Mouse (Mus musculus) kidney, embryonic 16.5 days (tissue): ENCODE results near the gene Ppp2r5b. TPM values are rescaled to one million over a fixed set of nuclear protein-coding genes. Genes with fewer than 3 reads are reported as not detected.
A peak's percentile ranks its signal among the peaks of the same experiment; 100 is the strongest.

Experiments
- ATAC-seq: fragments of 200-750 bp; cut with Nextera tagmentation; 2 replicates; pipeline ENCODE4 v1.8.0; 2017; ENCODE audit warnings: moderate TSS enrichment; ENCODE audit not compliant: low FRiP score, low TSS enrichment
- H3K27ac ChIP-seq: fragments of 300-500 bp; sonication (generic); 2 replicates; pipeline ENCODE4 v1.5.1; 2014; ENCODE audit warnings: low read length
- H3K27me3 ChIP-seq: fragments of 300-500 bp; sonication (generic); 2 replicates; pipeline ENCODE4 v1.6.1; 2014; ENCODE audit warnings: low read length, control low read depth, mixed read lengths; ENCODE audit not compliant: insufficient read depth
- H3K36me3 ChIP-seq: fragments of 300-500 bp; sonication (generic); 2 replicates; pipeline ENCODE4 v1.6.1; 2014; ENCODE audit warnings: low read length, control low read depth, mixed read lengths; ENCODE audit not compliant: insufficient read depth
- H3K4me1 ChIP-seq: fragments of 300-500 bp; sonication (generic); 2 replicates; pipeline ENCODE4 v1.6.1; 2014; ENCODE audit warnings: low read length, control low read depth, mixed read lengths; ENCODE audit not compliant: insufficient read depth
- H3K4me2 ChIP-seq: fragments of 300-500 bp; sonication (generic); replicated peaks from 2 replicates; pipeline ENCODE4 v1.6.1; 2014; ENCODE audit warnings: low read depth, low read length
- H3K4me3 ChIP-seq: fragments of 300-500 bp; sonication (generic); 2 replicates; pipeline ENCODE4 v1.5.1; 2014; ENCODE audit warnings: mild to moderate bottlenecking, low read length
- H3K9ac ChIP-seq: fragments of 300-500 bp; sonication (generic); replicated peaks from 2 replicates; pipeline ENCODE4 v1.6.1; 2014; ENCODE audit warnings: low read length
- H3K9me3 ChIP-seq: fragments of 300-500 bp; sonication (generic); 2 replicates; pipeline ENCODE4 v1.6.1; 2016; ENCODE audit warnings: low read length, control low read depth
- WGBS: fragments of 180-500 bp; shearing (Covaris S2); extraction: QIAGEN DNeasy Blood & Tissue Kit; methylation state at CpG from one replicate; pipeline ENCODE4 v1.1.7; 2014; 5-methylcytosine and 5-hydroxymethylcytosine counted together
- polyA plus RNA-seq: library from polyadenylated mRNA; unstranded; fragments of >200 nt; fragmentation: Nextera tagmentation; extraction: Ambion mirVana; gene quantifications from 2 replicates; pipeline ENCODE4 v1.2.1, GENCODE M21; 2015

The Ppp2r5b gene
- polyA plus RNA-seq, 1 experiment from 2014 or later: 27.5 TPM

DNA sequence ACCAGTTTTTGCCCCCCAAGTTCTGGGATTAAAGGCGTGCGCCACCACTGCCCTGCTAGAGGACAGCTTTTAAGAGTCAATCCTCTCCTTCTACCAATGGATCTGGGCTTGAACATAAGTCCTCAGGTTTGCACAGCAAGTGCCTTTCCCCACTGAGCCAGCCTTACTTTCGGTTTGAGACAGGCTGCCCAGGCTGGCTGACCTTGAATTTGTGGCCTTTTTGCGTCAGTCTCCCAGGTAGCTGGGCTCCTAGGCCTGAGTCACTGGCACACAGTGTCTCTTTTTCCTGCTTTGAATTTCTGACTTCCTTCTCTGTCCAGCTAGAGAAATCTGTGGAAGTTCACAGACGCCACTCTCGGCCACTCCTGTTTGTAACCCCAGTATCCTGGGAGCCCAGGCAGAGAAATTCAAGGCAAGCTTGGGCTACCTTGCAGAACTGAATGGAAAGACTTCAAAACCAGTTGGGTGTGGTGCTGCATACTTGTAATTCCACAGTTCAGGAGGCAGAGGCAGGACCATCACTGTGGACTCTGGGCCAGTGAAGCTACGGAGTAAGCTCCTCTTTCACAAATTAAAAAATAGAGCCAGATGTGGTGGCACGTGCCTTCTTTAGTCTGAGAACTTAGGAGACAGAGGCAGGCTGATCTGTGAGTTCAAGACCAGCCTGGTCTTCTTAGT, 34.3 kb upstream of the Ppp2r5b start:
- Histone ChIP-seq H3K4me3 (no peak overlapping the region), H3K27ac (no peak overlapping the region), H3K36me3 (no peaks in the 10 kb centered on the region), H3K9ac (no peak overlapping the region), H3K4me2 (no peak overlapping the region), H3K4me1 (0 out of 2 replicates have a peak, but pooled peaks cover 9% of the 10 kb centered on the region), H3K27me3 (no peaks in the 10 kb centered on the region), H3K9me3 (no peaks in the 10 kb centered on the region)
- no peak for ATAC-seq
- 91% methylated on average over 8 of the region's 8 CpGs for WGBS

GRCm38 (mm10) chr19:6268670-6269132, 33.0 kb upstream of the Ppp2r5b start:
- no peak overlapping the region for H3K4me3 ChIP-seq
- no peak overlapping the region for H3K4me2 ChIP-seq
- ATAC-seq: no peak
- 81% methylated on average over 7 of the region's 7 CpGs for WGBS
- H3K27me3 ChIP-seq: no peaks in the 10 kb centered on the region
- H3K27ac ChIP-seq: no peak overlapping the region
- peaks cover 10% of the 10 kb centered on the region; the same call in 1 of the 2 replicates for H3K4me1 ChIP-seq
- no peak overlapping the region for H3K9ac ChIP-seq
- no peaks in the 10 kb centered on the region for H3K36me3 ChIP-seq
- H3K9me3 ChIP-seq: no peaks in the 10 kb centered on the region

- no peak overlapping the region for H3K27ac ChIP-seq
- peaks cover 10% of the 10 kb centered on the region; the same call in 1 of the 2 replicates for H3K4me1 ChIP-seq
- ATAC-seq: peak; percentile 68
- no peak overlapping the region for H3K4me2 ChIP-seq
- H3K36me3 ChIP-seq: no peaks in the 10 kb centered on the region; the same call in 1 of the 2 replicates
- 8% methylated on average over 8 of the region's 8 CpGs for WGBS
- H3K4me3 ChIP-seq: no peak overlapping the region
- no peaks in the 10 kb centered on the region for H3K9me3 ChIP-seq
- no peaks in the 10 kb centered on the region for H3K27me3 ChIP-seq
- H3K9ac ChIP-seq: peak overlapping the region; percentile 29; the same call in 1 of the 2 replicates
Observed at GRCm38 (mm10) chr19:6268170-6268528, 32.5 kb upstream of the Ppp2r5b start.

DNA sequence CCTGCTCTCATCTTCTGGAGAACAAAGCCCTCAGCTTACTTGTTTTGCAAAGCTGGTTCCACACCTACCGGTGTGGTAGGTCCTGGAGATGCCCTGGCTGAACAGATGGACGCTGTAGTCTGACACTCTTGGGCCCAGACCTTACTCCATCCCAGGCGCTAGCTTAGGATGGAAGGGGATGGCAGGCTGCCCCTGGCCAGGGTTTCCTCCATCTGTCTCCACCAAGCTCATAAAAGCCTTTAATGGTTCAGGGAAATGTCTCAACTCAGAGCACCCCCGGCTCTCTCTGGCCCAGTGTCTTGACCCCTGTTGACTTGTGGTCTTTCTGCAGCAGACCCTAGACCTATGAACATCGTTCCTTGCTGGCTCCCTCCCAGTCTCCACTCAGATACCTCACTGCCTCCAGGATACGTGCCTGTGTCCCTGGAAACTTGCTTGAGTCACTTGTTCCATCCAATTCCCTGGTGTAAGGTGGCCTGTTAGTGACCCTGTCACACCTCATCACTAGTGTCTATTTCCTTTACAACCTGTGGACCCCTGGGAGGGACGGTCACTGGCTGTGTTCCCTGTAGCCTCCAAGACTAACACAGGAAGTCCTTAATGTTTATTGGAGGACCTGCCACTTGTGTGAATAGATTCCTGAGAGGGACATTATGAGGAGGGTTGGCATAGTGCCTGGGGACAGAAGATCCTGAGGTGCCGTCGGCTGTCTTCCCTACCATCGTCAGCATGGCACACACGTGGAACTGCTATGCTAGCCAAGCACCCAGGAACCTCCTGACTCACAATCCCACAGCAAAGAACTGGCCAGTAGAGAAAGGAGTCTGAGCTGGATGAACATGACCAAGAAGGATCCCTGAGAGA, 31.9 kb upstream of the Ppp2r5b start:
- no peak for ATAC-seq
- no peak overlapping the region for H3K4me3 ChIP-seq
- H3K4me2 ChIP-seq: no peak overlapping the region
- H3K4me1 ChIP-seq: peaks cover 9% of the 10 kb centered on the region; the same call in 1 of the 2 replicates
- H3K27me3 ChIP-seq: no peaks in the 10 kb centered on the region
- H3K36me3 ChIP-seq: no peaks in the 10 kb centered on the region; the same call in 1 of the 2 replicates
- WGBS: 21% methylated on average over 11 of the region's 11 CpGs
- H3K9me3 ChIP-seq: no peaks in the 10 kb centered on the region
- H3K9ac ChIP-seq: peak overlapping the region; percentile 29; the same call in 1 of the 2 replicates
- H3K27ac ChIP-seq: no peak overlapping the region

- peaks cover 14% of the 10 kb centered on the region for H3K36me3 ChIP-seq
- no peak overlapping the region for H3K4me3 ChIP-seq
- H3K27ac ChIP-seq: no peak overlapping the region
- peaks cover 7% of the 10 kb centered on the region; the same call in 1 of the 2 replicates for H3K4me1 ChIP-seq
- no peak overlapping the region for H3K4me2 ChIP-seq
- H3K9me3 ChIP-seq: peaks cover 3% of the 10 kb centered on the region; the same call in 1 of the 2 replicates
- ATAC-seq: no peak
- no peaks in the 10 kb centered on the region for H3K27me3 ChIP-seq
- no peak overlapping the region for H3K9ac ChIP-seq
- WGBS: 79% methylated on average over 6 of the region's 6 CpGs
Observed at GRCm38 (mm10) chr19:6265727-6266182, 30.1 kb upstream of the Ppp2r5b start.

DNA sequence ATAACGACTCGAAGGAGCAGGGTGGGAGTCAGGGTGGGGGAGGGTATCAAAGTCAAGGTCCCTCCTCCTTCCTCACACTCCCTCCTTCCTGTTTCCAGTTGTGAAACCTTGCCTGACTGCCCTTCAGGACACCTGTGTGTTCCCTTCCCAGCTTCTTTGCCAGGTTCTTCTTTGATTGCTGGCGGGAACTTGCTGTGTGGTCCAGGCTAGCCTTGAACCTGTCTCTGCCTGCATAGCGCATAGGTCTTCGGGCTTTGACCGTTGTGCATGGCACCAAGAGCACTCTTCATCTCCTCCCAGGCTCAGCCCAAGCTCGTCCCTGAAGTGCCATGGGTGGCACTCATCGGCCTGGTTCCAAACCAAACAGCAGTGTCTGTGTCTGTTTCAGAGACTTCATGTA, 29.3 kb upstream of the Ppp2r5b start:
- H3K4me2 ChIP-seq: no peak overlapping the region
- H3K4me3 ChIP-seq: no peak overlapping the region
- no peak overlapping the region for H3K27ac ChIP-seq
- H3K4me1 ChIP-seq: peaks cover 7% of the 10 kb centered on the region; the same call in 1 of the 2 replicates
- no peaks in the 10 kb centered on the region for H3K27me3 ChIP-seq
- no peak overlapping the region for H3K9ac ChIP-seq
- 78% methylated on average over 8 of the region's 8 CpGs for WGBS
- no peak for ATAC-seq
- H3K36me3 ChIP-seq: peaks cover 22% of the 10 kb centered on the region
- peaks cover 6% of the 10 kb centered on the region; the same call in 1 of the 2 replicates for H3K9me3 ChIP-seq

GRCm38 (mm10) chr19:6264200-6264599, 28.5 kb upstream of the Ppp2r5b start:
- H3K9ac ChIP-seq: peak overlapping the region; percentile 28; the same call in 1 of the 2 replicates

GRCm38 (mm10) chr19:6262839-6263433, 27.3 kb upstream of the Ppp2r5b start:
- WGBS: 70% methylated on average over 8 of the region's 8 CpGs
- Histone ChIP-seq H3K27ac (peak overlapping the region; percentile 57; the same call in 1 of the 2 replicates), H3K36me3 (peaks cover 36% of the 10 kb centered on the region), H3K4me2 (peak overlapping the region; percentile 23; the same call in 1 of the 2 replicates), H3K9me3 (peaks cover 6% of the 10 kb centered on the region; the same call in 1 of the 2 replicates), H3K4me3 (no peak overlapping the region), H3K27me3 (no peaks in the 10 kb centered on the region), H3K9ac (no peak overlapping the region; the same call in 1 of the 2 replicates), H3K4me1 (peaks cover 7% of the 10 kb centered on the region; the same call in 1 of the 2 replicates)
- peak; percentile 60; the same call in 1 of the 2 replicates for ATAC-seq

More at GRCm38 (mm10) chr19:6264200-6264599, 28.5 kb upstream of the Ppp2r5b start:
- Histone ChIP-seq H3K27me3 (no peaks in the 10 kb centered on the region), H3K27ac (no peak overlapping the region), H3K36me3 (peaks cover 25% of the 10 kb centered on the region), H3K4me2 (peak overlapping the region; percentile 23; the same call in 1 of the 2 replicates), H3K9me3 (peaks cover 6% of the 10 kb centered on the region; the same call in 1 of the 2 replicates), H3K4me3 (no peak overlapping the region), H3K4me1 (peaks cover 7% of the 10 kb centered on the region; the same call in 1 of the 2 replicates)
- ATAC-seq: no peak
- WGBS: 39% methylated on average over 9 of the region's 9 CpGs

GRCm38 (mm10) chr19:6262222-6262621, 26.6 kb upstream of the Ppp2r5b start:
- H3K27me3 ChIP-seq: no peaks in the 10 kb centered on the region
- H3K36me3 ChIP-seq: peaks cover 42% of the 10 kb centered on the region
- H3K9ac ChIP-seq: no peak overlapping the region
- H3K4me1 ChIP-seq: peaks cover 7% of the 10 kb centered on the region; the same call in 1 of the 2 replicates
- no peak overlapping the region for H3K4me2 ChIP-seq
- H3K9me3 ChIP-seq: peaks cover 6% of the 10 kb centered on the region; the same call in 1 of the 2 replicates
- ATAC-seq: no peak
- H3K27ac ChIP-seq: no peak overlapping the region
- 68% methylated on average over 7 of the region's 7 CpGs for WGBS
- H3K4me3 ChIP-seq: no peak overlapping the region
